In the genomic region with DNA sequence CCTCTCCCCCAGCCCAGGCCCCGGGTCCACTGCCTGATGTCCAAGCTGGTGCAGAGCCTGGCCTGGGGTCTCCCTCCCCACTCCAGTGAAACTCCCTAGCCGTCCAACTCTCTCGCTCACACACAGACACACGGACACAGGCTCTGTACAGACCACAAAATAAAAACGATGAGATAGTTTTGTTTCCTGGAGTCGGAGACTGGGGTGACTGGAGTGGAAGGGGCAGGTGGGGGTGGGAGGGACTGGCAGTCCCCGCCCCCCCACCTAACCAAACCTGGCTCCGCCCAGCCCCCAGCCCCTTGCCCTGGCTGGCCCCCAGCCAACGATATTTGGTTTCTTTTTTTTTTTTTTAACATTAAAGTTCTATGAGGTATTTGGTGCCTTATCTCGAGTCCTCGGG, we compare ENCODE assay signal across 11 mouse cellular contexts. TPM values are rescaled to one million over a fixed set of nuclear protein-coding genes. Genes with fewer than 3 reads are reported as not detected.
DNase-seq lines count a peak whose midpoint lies in the region; ATAC-seq lines count a peak whose summit lies in the region.
"Had no signal": no experiment of that assay in that cellular context is flagged by ENCODE, and none has a peak within 500 bp of the region (broad histone marks: within the 10 kb centered on the region; RNA-seq: fewer than 3 reads in every experiment).

No protein-coding gene starts in this region.

- no peak overlapping the region for H3K4me2 ChIP-seq in heart, embryonic 12.5 days
- no peak overlapping the region for H3K4me2 ChIP-seq in midbrain, embryonic 15.5 days
- peak overlapping the region; percentile 5; the same call in 1 of the 2 replicates for H3K4me2 ChIP-seq in liver, embryonic 15.5 days

- ATAC-seq in heart, embryonic 12.5 days (ENCODE audit: insufficient number of reproducible peaks, low FRiP score): no peak
- no peak for ATAC-seq in midbrain, embryonic 15.5 days (replicated peaks)
- no peak for ATAC-seq in liver, embryonic 15.5 days (ENCODE audit: insufficient read depth)

- peaks cover 16% of the 10 kb centered on the region for H3K36me3 ChIP-seq in heart, embryonic 12.5 days
- peaks cover 35% of the 10 kb centered on the region for H3K36me3 ChIP-seq in midbrain, embryonic 10.5 days
- peaks cover 4% of the 10 kb centered on the region; the same call in 1 of the 2 replicates for H3K36me3 ChIP-seq in midbrain, embryonic 15.5 days (replicated peaks)
- peaks cover 33% of the 10 kb centered on the region for H3K36me3 ChIP-seq in embryonic facial prominence, embryonic 10.5 days (replicated peaks)
- H3K36me3 ChIP-seq in liver, embryonic 15.5 days (replicated peaks): peaks cover 10% of the 10 kb centered on the region

- intact Hi-C loops in heart, postnatal 14 days (cut with DNase I): no loop called here

- no peak overlapping the region for H3K27ac ChIP-seq in heart, embryonic 12.5 days (ENCODE audit: poor library complexity, severe bottlenecking)
- peak overlapping the region; percentile 81 for H3K27ac ChIP-seq in midbrain, embryonic 10.5 days (replicated peaks)
- no peak overlapping the region for H3K27ac ChIP-seq in midbrain, embryonic 15.5 days
- H3K27ac ChIP-seq in embryonic facial prominence, embryonic 10.5 days (replicated peaks): peak overlapping the region; percentile 82
- no peak overlapping the region for H3K27ac ChIP-seq in liver, embryonic 15.5 days (replicated peaks)
- H3K27ac ChIP-seq: kidney, postnatal 0 days had no signal

- H3K4me1 ChIP-seq in heart, embryonic 12.5 days (replicated peaks): peaks cover 28% of the 10 kb centered on the region
- H3K4me1 ChIP-seq in midbrain, embryonic 10.5 days: peaks cover 60% of the 10 kb centered on the region
- no peaks in the 10 kb centered on the region; the same call in 1 of the 2 replicates for H3K4me1 ChIP-seq in midbrain, embryonic 15.5 days
- peaks cover 54% of the 10 kb centered on the region for H3K4me1 ChIP-seq in embryonic facial prominence, embryonic 10.5 days
- peaks cover 26% of the 10 kb centered on the region for H3K4me1 ChIP-seq in liver, embryonic 15.5 days (replicated peaks)

- peak overlapping the region; percentile 31; the same call in 1 of the 2 replicates for H3K9ac ChIP-seq in heart, embryonic 12.5 days
- no peak overlapping the region for H3K9ac ChIP-seq in midbrain, embryonic 15.5 days
- H3K9ac ChIP-seq in liver, embryonic 15.5 days: no peak overlapping the region

- no peak overlapping the region for H3K4me3 ChIP-seq in heart, embryonic 12.5 days
- 0 out of 2 replicates have a peak overlapping the region, but pooled peaks have one; percentile 14 for H3K4me3 ChIP-seq in midbrain, embryonic 10.5 days
- H3K4me3 ChIP-seq in midbrain, embryonic 15.5 days: no peak overlapping the region
- peak overlapping the region; percentile 17; the same call in 1 of the 2 replicates for H3K4me3 ChIP-seq in embryonic facial prominence, embryonic 10.5 days
- H3K4me3 ChIP-seq in liver, embryonic 15.5 days (replicated peaks): no peak overlapping the region

- 33% methylated on average over 11 of the region's 11 CpGs for WGBS in heart, embryonic 12.5 days
- WGBS in midbrain, embryonic 10.5 days: 29% methylated on average over 11 of the region's 11 CpGs
- WGBS in midbrain, embryonic 15.5 days: 32% methylated on average over 11 of the region's 11 CpGs
- 23% methylated on average over 11 of the region's 11 CpGs for WGBS in embryonic facial prominence, embryonic 10.5 days
- 20% methylated on average over 11 of the region's 11 CpGs for WGBS in liver, embryonic 15.5 days (ENCODE audit: insufficient replicate concordance)

- H3K9me3 ChIP-seq in heart, embryonic 12.5 days (replicated peaks): no peaks in the 10 kb centered on the region
- no peaks in the 10 kb centered on the region for H3K9me3 ChIP-seq in midbrain, embryonic 10.5 days (replicated peaks)
- no peaks in the 10 kb centered on the region for H3K9me3 ChIP-seq in midbrain, embryonic 15.5 days
- H3K9me3 ChIP-seq in embryonic facial prominence, embryonic 10.5 days: no peaks in the 10 kb centered on the region
- no peaks in the 10 kb centered on the region for H3K9me3 ChIP-seq in liver, embryonic 15.5 days (replicated peaks)

- peaks cover 17% of the 10 kb centered on the region for H3K27me3 ChIP-seq in heart, embryonic 12.5 days (replicated peaks)
- H3K27me3 ChIP-seq in midbrain, embryonic 10.5 days (ENCODE audit: low read depth, poor library complexity, severe bottlenecking): peaks cover 9% of the 10 kb centered on the region
- H3K27me3 ChIP-seq in midbrain, embryonic 15.5 days (replicated peaks): no peaks in the 10 kb centered on the region
- peaks cover 11% of the 10 kb centered on the region for H3K27me3 ChIP-seq in embryonic facial prominence, embryonic 10.5 days (replicated peaks; ENCODE audit: low read depth, poor library complexity, severe bottlenecking)
- H3K27me3 ChIP-seq in liver, embryonic 15.5 days: peaks cover 6% of the 10 kb centered on the region; the same call in 1 of the 2 replicates

- DNase-seq in heart, adult 18-20 months: no peak
- no peak for DNase-seq in midbrain, embryonic 10.5 days (ENCODE audit: low spot score)
- DNase-seq in embryonic facial prominence, embryonic 10.5 days (ENCODE audit: low spot score): no peak
- no peak for DNase-seq in adrenal gland, postnatal 36 days
- no peak for DNase-seq in heart, postnatal 14 days
- DNase-seq: cerebellum, adult 2 months; layer of hippocampus, postnatal 36 days had no signal

RNA-seq across cellular contexts. Expression of gene Zfp574, which starts 16.6 kb away (rescaled TPM):
- 24.4 and 24.5 TPM in 2 replicates for polyA plus RNA-seq in heart, embryonic 12.5 days (2016; fragmentation: Nextera tagmentation; extraction: Ambion mirVana)
- total RNA-seq in heart, adult 18-20 months (2021): 1 to 10 TPM; 8.3 to 9.9 TPM
- 44.4 and 45.3 TPM in 2 replicates for polyA plus RNA-seq in midbrain, embryonic 10.5 days (2016; fragmentation: Nextera tagmentation; extraction: Ambion mirVana)
- polyA plus RNA-seq in midbrain, embryonic 15.5 days (2015; fragmentation: Nextera tagmentation; extraction: Ambion mirVana): 39.1 and 41.3 TPM in 2 replicates
- 44.4 and 45.8 TPM in 2 replicates for polyA plus RNA-seq in embryonic facial prominence, embryonic 10.5 days (2016; fragmentation: Nextera tagmentation; extraction: Ambion mirVana)
- polyA plus RNA-seq in liver, embryonic 15.5 days (2015; fragmentation: Nextera tagmentation; extraction: Ambion mirVana): 9.9 and 11.1 TPM in 2 replicates
- 10 to 100 TPM; 20.6 to 20.9 TPM for total RNA-seq in adrenal gland, postnatal 36 days (2021)
- total RNA-seq in heart, postnatal 14 days (2021): 10 to 100 TPM; 10.5 to 11.2 TPM

RNA-seq across cellular contexts. Expression of gene Grik5, which starts 16.8 kb away (rescaled TPM):
- polyA plus RNA-seq in heart, embryonic 12.5 days (2016; fragmentation: Nextera tagmentation; extraction: Ambion mirVana): 7.7 and 7.9 TPM in 2 replicates
- 1 to 10 TPM; 3.9 to 4.4 TPM for total RNA-seq in heart, adult 18-20 months (2021)
- 5.4 and 7.5 TPM in 2 replicates for polyA plus RNA-seq in midbrain, embryonic 10.5 days (2016; fragmentation: Nextera tagmentation; extraction: Ambion mirVana)
- 19.5 and 22.1 TPM in 2 replicates for polyA plus RNA-seq in midbrain, embryonic 15.5 days (2015; fragmentation: Nextera tagmentation; extraction: Ambion mirVana)
- 4.5 and 5.1 TPM in 2 replicates for polyA plus RNA-seq in embryonic facial prominence, embryonic 10.5 days (2016; fragmentation: Nextera tagmentation; extraction: Ambion mirVana)
- 0.54 and 0.82 TPM in 2 replicates for polyA plus RNA-seq in liver, embryonic 15.5 days (2015; fragmentation: Nextera tagmentation; extraction: Ambion mirVana)
- total RNA-seq in adrenal gland, postnatal 36 days (2021): 10 to 100 TPM; 13.4 to 16.9 TPM
- 1 to 10 TPM; 5.8 to 7.6 TPM for total RNA-seq in heart, postnatal 14 days (2021)

Comparison
In these comparisons a context has a peak if more than half of its experiments do, and no peak if none do; other contexts are left out.
1. H3K27ac ChIP-seq: peak in midbrain, embryonic 10.5 days (single experiment) and embryonic facial prominence, embryonic 10.5 days (single experiment); none in heart, embryonic 12.5 days (single experiment), midbrain, embryonic 15.5 days (single experiment) and liver, embryonic 15.5 days (single experiment).
2. H3K4me3 ChIP-seq: peak in midbrain, embryonic 10.5 days (single experiment) and embryonic facial prominence, embryonic 10.5 days (single experiment); none in heart, embryonic 12.5 days (single experiment), midbrain, embryonic 15.5 days (single experiment) and liver, embryonic 15.5 days (single experiment).